Mouse (Mus musculus) olfactory bulb, adult 2 months (tissue): ENCODE measurements around the gene Dlec1. TPM values are rescaled to one million over a fixed set of nuclear protein-coding genes. Genes with fewer than 3 reads are reported as not detected.

Experiments
- H3K27ac ChIP-seq: fragments of 200-500 bp; 2 replicates; pipeline ENCODE4 v1.5.1; 2012; ENCODE audit warnings: low read depth, low read length; ENCODE audit not compliant: insufficient read depth
- H3K4me1 ChIP-seq: fragments of 200-500 bp; 2 replicates; pipeline ENCODE4 v1.6.1; 2012; ENCODE audit warnings: low read length; ENCODE audit not compliant: control insufficient read depth, insufficient read depth
- H3K4me3 ChIP-seq: fragments of 200-500 bp; 2 replicates; pipeline ENCODE4 v1.5.1; 2012; ENCODE audit warnings: mild to moderate bottlenecking, low read depth, low read length, moderate library complexity; ENCODE audit not compliant: insufficient read depth
- CTCF ChIP-seq: fragments of 200-500 bp; IDR thresholded peaks from 2 replicates; pipeline ENCODE4 v1.5.1; 2012; ENCODE audit warnings: low read depth, mild to moderate bottlenecking, low read length, moderate library complexity; ENCODE audit not compliant: insufficient read depth
- POLR2A ChIP-seq: fragments of 200-500 bp; IDR thresholded peaks from 2 replicates; pipeline ENCODE4 v1.6.1; 2012; ENCODE audit warnings: mild to moderate bottlenecking, low read depth, low read length, moderate library complexity; ENCODE audit not compliant: insufficient read depth
- WGBS: fragments of 180-500 bp; shearing (Covaris S2); methylation state at CpG from one replicate; pipeline ENCODE4 v1.1.7; 2018; 5-methylcytosine and 5-hydroxymethylcytosine counted together
- polyA plus RNA-seq: library from polyadenylated mRNA; stranded (reverse); fragments of >200 nt; gene quantifications from 2 replicates; pipeline ENCODE4 v1.2.4, GENCODE M21; 2012; ENCODE audit warnings: low replicate concordance; ENCODE audit not compliant: missing spikeins, insufficient read depth, insufficient read length

Gene Dlec1
- polyA plus RNA-seq, 1 experiment: not detected

GRCm38 (mm10) chr9:119119409-119120167, 17.3 kb downstream of the Dlec1 start:
- TF ChIP-seq CTCF: no peak
- TF ChIP-seq POLR2A: no peak
- no peak overlapping the region for H3K4me3 ChIP-seq
- WGBS: 89% methylated on average over 19 of the region's 19 CpGs
- H3K27ac ChIP-seq: no peak overlapping the region
- no peaks in the 10 kb centered on the region for H3K4me1 ChIP-seq

GRCm38 (mm10) chr9:119120168-119120560, 17.9 kb downstream of the Dlec1 start:
- Histone ChIP-seq H3K27ac (no peak overlapping the region), H3K4me1 (no peaks in the 10 kb centered on the region), H3K4me3 (no peak overlapping the region)
- WGBS: 78% methylated on average over 3 of the region's 3 CpGs
- no peak for TF ChIP-seq POLR2A
- TF ChIP-seq CTCF: no peak

GRCm38 (mm10) chr9:119122596-119123369, 20.5 kb downstream of the Dlec1 start:
- no peak overlapping the region for H3K27ac ChIP-seq
- WGBS: 82% methylated on average over 18 of the region's 18 CpGs
- no peaks in the 10 kb centered on the region for H3K4me1 ChIP-seq
- TF ChIP-seq POLR2A (no peak), CTCF (no peak)
- no peak overlapping the region for H3K4me3 ChIP-seq

- TF ChIP-seq POLR2A (no peak), CTCF (no peak)
- WGBS: 82% methylated on average over 12 of the region's 12 CpGs
- Histone ChIP-seq H3K4me3 (no peak overlapping the region), H3K4me1 (no peaks in the 10 kb centered on the region), H3K27ac (no peak overlapping the region)
Observed at GRCm38 (mm10) chr9:119128436-119129181, 26.3 kb downstream of the Dlec1 start.

DNA sequence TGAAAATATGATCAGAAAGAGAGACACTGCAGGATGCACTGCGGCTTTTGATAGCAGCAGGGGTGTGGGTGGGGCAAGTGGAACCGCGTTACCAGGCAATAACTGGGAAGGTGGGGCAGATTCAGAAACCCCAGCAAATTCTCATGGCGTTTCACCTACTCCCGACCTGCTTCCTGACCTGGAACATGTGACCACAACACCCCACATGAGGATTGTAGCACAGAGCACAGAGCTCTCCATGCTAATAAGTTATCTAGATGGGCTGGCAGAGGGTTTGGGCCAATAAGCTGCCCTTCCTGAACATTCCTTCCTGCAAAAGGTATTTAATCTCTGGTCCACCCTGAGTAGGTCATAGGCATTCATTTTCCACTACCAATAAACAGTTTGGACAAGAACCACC, 28.4 kb downstream of the Dlec1 start:
- Histone ChIP-seq H3K4me1 (no peaks in the 10 kb centered on the region), H3K4me3 (no peak overlapping the region), H3K27ac (no peak overlapping the region)
- WGBS: 68% methylated on average over 5 of the region's 5 CpGs
- TF ChIP-seq CTCF (no peak), POLR2A (no peak)

GRCm38 (mm10) chr9:119138836-119139235, 36.6 kb downstream of the Dlec1 start:
- Histone ChIP-seq H3K4me1 (peaks cover 4% of the 10 kb centered on the region; the same call in 1 of the 2 replicates), H3K4me3 (no peak overlapping the region), H3K27ac (no peak overlapping the region)
- 95% methylated on average over 2 of the region's 2 CpGs for WGBS
- no peak for TF ChIP-seq CTCF
- TF ChIP-seq POLR2A: no peak

DNA sequence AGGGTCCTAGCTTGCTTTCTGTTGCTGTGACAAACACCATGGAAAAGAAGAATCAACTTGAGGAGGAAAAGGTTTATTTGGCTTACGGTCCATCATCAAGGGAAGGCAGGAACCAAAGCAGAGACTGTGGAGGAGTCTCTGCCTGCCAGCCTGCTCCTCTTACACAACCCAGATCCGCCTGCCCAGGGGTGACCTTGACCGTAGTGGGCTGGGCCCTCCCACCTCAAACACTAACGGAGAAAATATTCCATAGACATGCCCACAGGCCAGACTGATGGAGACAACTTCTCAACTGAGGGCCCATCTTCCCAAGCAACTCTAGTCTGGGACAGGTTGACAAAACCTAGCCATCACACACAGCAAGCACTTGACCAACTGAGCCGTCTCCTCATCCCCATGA, 39.8 kb downstream of the Dlec1 start:
- TF ChIP-seq CTCF (no peak), POLR2A (no peak)
- H3K4me1 ChIP-seq: peaks cover 4% of the 10 kb centered on the region; the same call in 1 of the 2 replicates
- no peak overlapping the region for H3K4me3 ChIP-seq
- WGBS: 94% methylated on average over 5 of the region's 5 CpGs
- no peak overlapping the region for H3K27ac ChIP-seq

DNA sequence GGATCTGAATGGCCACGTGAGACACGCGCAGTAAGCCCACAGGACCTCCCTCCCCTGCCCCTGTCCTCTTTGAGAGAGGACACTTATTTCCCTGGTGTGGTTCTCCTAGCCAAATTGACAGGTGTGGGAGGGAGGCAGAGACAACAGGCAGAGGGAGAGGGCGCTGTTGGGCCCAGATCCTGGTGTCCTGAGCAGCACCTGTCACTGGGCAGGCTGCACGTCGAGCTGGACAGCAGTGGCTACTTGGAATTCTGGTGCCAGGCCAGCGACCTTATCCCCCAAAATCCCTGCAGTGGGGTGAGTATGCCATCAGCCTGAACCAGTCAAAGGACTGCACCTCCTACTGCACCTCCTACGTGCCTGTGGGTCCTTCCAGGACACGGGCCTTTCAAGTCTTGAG, 41.1 kb downstream of the Dlec1 start:
- WGBS: 77% methylated on average over 9 of the region's 9 CpGs
- H3K4me3 ChIP-seq: no peak overlapping the region
- TF ChIP-seq CTCF (no peak), POLR2A (no peak)
- H3K27ac ChIP-seq: no peak overlapping the region
- no peaks in the 10 kb centered on the region for H3K4me1 ChIP-seq
